In the genomic region with DNA sequence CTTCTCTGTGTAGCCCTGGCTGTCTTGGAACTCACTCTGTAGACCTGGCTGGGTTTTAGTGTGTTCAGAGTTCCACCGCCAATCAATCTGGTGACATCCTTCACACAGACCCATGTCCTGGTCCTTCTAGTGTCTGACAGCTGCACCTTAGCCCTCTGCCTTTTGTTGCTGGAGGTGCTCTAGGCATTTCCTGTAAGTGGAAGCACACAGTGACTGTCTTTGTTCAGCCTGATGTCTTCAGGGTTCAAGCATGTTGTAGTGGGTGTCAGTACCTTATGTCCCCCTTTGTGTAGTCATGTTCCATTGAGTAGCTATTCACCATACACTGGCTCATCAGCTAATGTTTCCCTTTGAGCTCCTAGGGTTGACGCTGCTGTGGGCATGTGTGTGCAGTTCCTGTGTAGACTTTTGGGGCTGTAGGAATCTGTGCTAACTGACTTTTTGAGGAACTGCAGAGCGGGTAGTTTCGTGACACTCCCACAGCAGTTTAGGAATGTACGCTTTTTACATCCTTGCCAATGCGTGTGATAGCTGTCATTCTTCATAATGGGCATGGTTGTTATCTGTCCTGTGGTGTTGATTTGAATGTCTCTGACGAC, we compare ENCODE assay signal across 14 mouse cellular contexts. TPM values are rescaled to one million over a fixed set of nuclear protein-coding genes. Genes with fewer than 3 reads are reported as not detected.
DNase-seq lines count a peak whose midpoint lies in the region; ATAC-seq and TF ChIP-seq lines count a peak whose summit lies in the region.
"Had no signal": no experiment of that assay in that cellular context is flagged by ENCODE, and none has a peak within 500 bp of the region (broad histone marks: within the 10 kb centered on the region; RNA-seq: fewer than 3 reads in every experiment).

No protein-coding gene starts in this region.

- no peak for ATAC-seq in embryonic facial prominence, embryonic 14.5 days (ENCODE audit: low read depth)
- ATAC-seq in lung, embryonic 16.5 days (ENCODE audit: low read depth): 0 out of 2 replicates have a peak, but pooled peaks have one; percentile 15
- no peak for ATAC-seq in embryonic facial prominence, embryonic 15.5 days (ENCODE audit: insufficient number of reproducible peaks, low FRiP score, low TSS enrichment, low read depth)

- no peak overlapping the region for H3ac ChIP-seq in myocyte (ENCODE audit: control insufficient read depth, insufficient read length)

- peaks cover 100% of the 10 kb centered on the region for H3K79me2 ChIP-seq in myocyte (ENCODE audit: control insufficient read depth, insufficient read depth)

- TF ChIP-seq POLR2A in myocyte (IDR thresholded peaks at IDR 0.05; ENCODE audit: insufficient read length, low read depth): no peak

- H3K27me3 ChIP-seq in embryonic facial prominence, embryonic 14.5 days (replicated peaks; ENCODE audit: control insufficient read depth, insufficient read depth, low read length): no peaks in the 10 kb centered on the region
- no peaks in the 10 kb centered on the region for H3K27me3 ChIP-seq in embryonic facial prominence, embryonic 10.5 days (replicated peaks; ENCODE audit: low read depth, poor library complexity, severe bottlenecking)
- no peaks in the 10 kb centered on the region for H3K27me3 ChIP-seq in lung, embryonic 16.5 days (ENCODE audit: control insufficient read depth, insufficient read depth, low read depth, low read length)
- no peaks in the 10 kb centered on the region for H3K27me3 ChIP-seq in embryonic facial prominence, embryonic 15.5 days
- no peaks in the 10 kb centered on the region for H3K27me3 ChIP-seq in myocyte (ENCODE audit: control insufficient read depth, insufficient read depth, insufficient read length)

- WGBS in embryonic facial prominence, embryonic 14.5 days: 65% methylated on average over 7 of the region's 7 CpGs
- WGBS in embryonic facial prominence, embryonic 10.5 days: 80% methylated on average over 7 of the region's 7 CpGs
- WGBS in lung, embryonic 16.5 days: 57% methylated on average over 7 of the region's 7 CpGs
- WGBS in embryonic facial prominence, embryonic 15.5 days: 52% methylated on average over 7 of the region's 7 CpGs

- peaks cover 19% of the 10 kb centered on the region for H3K36me3 ChIP-seq in embryonic facial prominence, embryonic 14.5 days (ENCODE audit: control insufficient read depth, insufficient read depth, low read length)
- H3K36me3 ChIP-seq in embryonic facial prominence, embryonic 10.5 days (replicated peaks): peaks cover 37% of the 10 kb centered on the region
- peaks cover 10% of the 10 kb centered on the region for H3K36me3 ChIP-seq in lung, embryonic 16.5 days (ENCODE audit: control insufficient read depth, insufficient read depth, low read length)
- peaks cover 11% of the 10 kb centered on the region for H3K36me3 ChIP-seq in embryonic facial prominence, embryonic 15.5 days
- no peaks in the 10 kb centered on the region for H3K36me3 ChIP-seq in myocyte (ENCODE audit: control insufficient read depth, insufficient read depth)
- H3K36me3 ChIP-seq: G1E had no signal

- no peak overlapping the region for H3K4me2 ChIP-seq in embryonic facial prominence, embryonic 14.5 days (ENCODE audit: low read depth, low read length)
- no peak overlapping the region for H3K4me2 ChIP-seq in lung, embryonic 16.5 days (ENCODE audit: low read depth, low read length)
- H3K4me2 ChIP-seq in embryonic facial prominence, embryonic 15.5 days (replicated peaks): no peak overlapping the region
- H3K4me2 ChIP-seq in myocyte (ENCODE audit: low read depth): no peak overlapping the region
- H3K4me2 ChIP-seq: heart, embryonic 11.5 days had no signal

- no peak overlapping the region for H3K4me3 ChIP-seq in embryonic facial prominence, embryonic 14.5 days (ENCODE audit: low read depth, low read length)
- H3K4me3 ChIP-seq in embryonic facial prominence, embryonic 10.5 days: no peak overlapping the region
- H3K4me3 ChIP-seq in lung, embryonic 16.5 days (ENCODE audit: low read length): no peak overlapping the region
- H3K4me3 ChIP-seq in embryonic facial prominence, embryonic 15.5 days (replicated peaks): no peak overlapping the region
- no peak overlapping the region for H3K4me3 ChIP-seq in myocyte

- no peaks in the 10 kb centered on the region for H3K9me3 ChIP-seq in embryonic facial prominence, embryonic 14.5 days (ENCODE audit: control insufficient read depth, low read length)
- H3K9me3 ChIP-seq in embryonic facial prominence, embryonic 10.5 days: peaks cover 8% of the 10 kb centered on the region; the same call in 1 of the 2 replicates
- no peaks in the 10 kb centered on the region for H3K9me3 ChIP-seq in lung, embryonic 16.5 days (ENCODE audit: control insufficient read depth, low read length)
- no peaks in the 10 kb centered on the region for H3K9me3 ChIP-seq in embryonic facial prominence, embryonic 15.5 days (replicated peaks)
- H3K9me3 ChIP-seq: G1E had no signal

- H3K9ac ChIP-seq in embryonic facial prominence, embryonic 14.5 days (ENCODE audit: low read depth, low read length): no peak overlapping the region
- H3K9ac ChIP-seq in lung, embryonic 16.5 days (ENCODE audit: low read length): no peak overlapping the region
- H3K9ac ChIP-seq in embryonic facial prominence, embryonic 15.5 days: no peak overlapping the region

- peak overlapping the region; percentile 39; the same call in 1 of the 2 replicates for H3K27ac ChIP-seq in embryonic facial prominence, embryonic 14.5 days (replicated peaks; ENCODE audit: low read depth, low read length)
- H3K27ac ChIP-seq in embryonic facial prominence, embryonic 10.5 days (replicated peaks): no peak overlapping the region
- no peak overlapping the region for H3K27ac ChIP-seq in lung, embryonic 16.5 days (ENCODE audit: low read length)
- peak overlapping the region; percentile 39; the same call in 1 of the 2 replicates for H3K27ac ChIP-seq in embryonic facial prominence, embryonic 15.5 days (replicated peaks)

- peaks cover 51% of the 10 kb centered on the region for H3K4me1 ChIP-seq in embryonic facial prominence, embryonic 14.5 days (ENCODE audit: control insufficient read depth, insufficient read depth, low read length)
- H3K4me1 ChIP-seq in embryonic facial prominence, embryonic 10.5 days: peaks cover 49% of the 10 kb centered on the region
- H3K4me1 ChIP-seq in lung, embryonic 16.5 days (replicated peaks; ENCODE audit: control insufficient read depth, insufficient read depth, low read length): peaks cover 35% of the 10 kb centered on the region
- H3K4me1 ChIP-seq in embryonic facial prominence, embryonic 15.5 days: peaks cover 46% of the 10 kb centered on the region

- no peak for DNase-seq in embryonic facial prominence, embryonic 14.5 days (ENCODE audit: low spot score)
- DNase-seq in embryonic facial prominence, embryonic 10.5 days (ENCODE audit: low spot score): no peak
- DNase-seq in lung, postnatal 25 days (ENCODE audit: low spot score): no peak
- DNase-seq in frontal cortex, postnatal 25 days (ENCODE audit: low spot score in 2 of 2): no peak
- DNase-seq in left cerebral cortex, adult 11 months (ENCODE audit: low spot score): no peak
- DNase-seq: cerebellum, adult 11 months; embryo, embryonic 11 days; lung, postnatal 10 days; right cerebral cortex, postnatal 25 days had no signal

TF ChIP-seq in myocyte, 11 proteins besides CTCF, POLR2A, EP300 and RAD21:
- TF ChIP-seq POLR2AphosphoS2 (IDR thresholded peaks at IDR 0.05; ENCODE audit: insufficient read length, low read depth): peak; percentile 11
- TF ChIP-seq CEBPB (IDR thresholded peaks at IDR 0.05; ENCODE audit: insufficient read depth, poor library complexity, severe bottlenecking): no peak

RNA-seq across cellular contexts. Expression of a gene that starts 17.9 kb away (rescaled TPM):
- 27.8 and 32.4 TPM in 2 replicates for polyA plus RNA-seq in embryonic facial prominence, embryonic 14.5 days (2014; fragmentation: Nextera tagmentation; extraction: Ambion mirVana)
- polyA plus RNA-seq in embryonic facial prominence, embryonic 10.5 days (2016; fragmentation: Nextera tagmentation; extraction: Ambion mirVana): 37.6 and 41.4 TPM in 2 replicates
- 20.9 and 21.6 TPM in 2 replicates for polyA plus RNA-seq in lung, embryonic 16.5 days (2015; fragmentation: Nextera tagmentation; extraction: Ambion mirVana)
- 34.4 and 41.3 TPM in 2 replicates for polyA plus RNA-seq in embryonic facial prominence, embryonic 15.5 days (2015; fragmentation: Nextera tagmentation; extraction: Ambion mirVana)
- 147 TPM for polyA plus RNA-seq in myocyte (2012; fragmentation: generic; extraction: Trizol)

Comparison
In these comparisons a context has a peak if more than half of its experiments do, and no peak if none do; other contexts are left out.
1. H3K27ac ChIP-seq: peak in embryonic facial prominence, embryonic 14.5 days (single experiment) and embryonic facial prominence, embryonic 15.5 days (single experiment); none in embryonic facial prominence, embryonic 10.5 days (single experiment) and lung, embryonic 16.5 days (single experiment).